Mouse (Mus musculus): ENCODE measurements around the gene Tnks1bp1.

The Tnks1bp1 gene

GRCm38 (mm10) chr2:85091325-85091724 lies 43.5 kb downstream of the Tnks1bp1 start:
- DNase-seq (ENCODE audit: low read depth, low spot score): no peak

- DNase-seq (ENCODE audit: low read depth, low spot score): no peak
Observed at GRCm38 (mm10) chr2:85093376-85093775, 45.6 kb downstream of the Tnks1bp1 start.

GRCm38 (mm10) chr2:85095906-85096305 lies 48.1 kb downstream of the Tnks1bp1 start:
- no peak for DNase-seq (ENCODE audit: low read depth, low spot score)

GRCm38 (mm10) chr2:85098014-85098413 lies 50.2 kb downstream of the Tnks1bp1 start:
- no peak for DNase-seq (ENCODE audit: low read depth, low spot score)

GRCm38 (mm10) chr2:85098824-85099511 lies 51.1 kb downstream of the Tnks1bp1 start:
- no peak for DNase-seq (ENCODE audit: low read depth, low spot score)

GRCm38 (mm10) chr2:85103201-85103600 lies 55.4 kb downstream of the Tnks1bp1 start:
- DNase-seq (ENCODE audit: low read depth, low spot score): no peak

- no peak for DNase-seq (ENCODE audit: low read depth, low spot score)
Observed at GRCm38 (mm10) chr2:85105426-85106013, 57.7 kb downstream of the Tnks1bp1 start.

- no peak for DNase-seq (ENCODE audit: low read depth, low spot score)
Observed at GRCm38 (mm10) chr2:85106068-85106790, 58.4 kb downstream of the Tnks1bp1 start.

- no peak for DNase-seq (ENCODE audit: low read depth, low spot score)
Observed at GRCm38 (mm10) chr2:85106941-85107340, 59.1 kb downstream of the Tnks1bp1 start.

- DNase-seq (ENCODE audit: low read depth, low spot score): no peak
Observed at GRCm38 (mm10) chr2:85110288-85110875, 62.6 kb downstream of the Tnks1bp1 start.

Measured in brain, embryonic 18.5 days (tissue).